Mouse (Mus musculus) lung, postnatal 0 days (tissue): ENCODE results near the gene Gm11627.
A peak's percentile ranks its signal among the peaks of the same experiment; 100 is the strongest.

Experiments
- CTCF ChIP-seq: IDR thresholded peaks from 2 replicates; pipeline ENCODE4 v1.5.1; 2016; ENCODE audit warnings: antibody characterized with exemption, mild to moderate bottlenecking
- EP300 ChIP-seq: IDR thresholded peaks from 2 replicates; pipeline ENCODE4 v1.6.1; 2016; ENCODE audit warnings: antibody characterized with exemption, mild to moderate bottlenecking, control low read depth

GRCm38 (mm10) chr11:102604010-102604584, 24.8 kb upstream of the Gm11627 start, which contains the start of gene Fzd2:
- TF ChIP-seq CTCF (no peak), EP300 (peak; percentile 82)
